Comparison of ENCODE assay signal across 16 mouse cellular contexts in genomic region chr2:135915928-135916327, GRCm38 (mm10).
DNase-seq lines count a peak whose midpoint lies in the region; ATAC-seq and TF ChIP-seq lines count a peak whose summit lies in the region.
"Had no signal": no experiment of that assay in that cellular context is flagged by ENCODE, and none has a peak within 500 bp of the region (broad histone marks: within the 10 kb centered on the region; RNA-seq: fewer than 3 reads in every experiment).

No protein-coding gene starts in this region.

- H3K27me3 ChIP-seq in lung, embryonic 14.5 days (ENCODE audit: insufficient read depth, low read length), result no peaks in the 10 kb centered on the region
- H3K27me3 ChIP-seq in heart, embryonic 16.5 days (ENCODE audit: control insufficient read depth, insufficient read depth, low read length), result no peaks in the 10 kb centered on the region
- H3K27me3 ChIP-seq: embryonic facial prominence, embryonic 15.5 days; forebrain, embryonic 12.5 days; liver, embryonic 12.5 days; neural tube, embryonic 13.5 days had no signal

- no peak overlapping the region for H3K4me2 ChIP-seq in lung, embryonic 14.5 days
- peak overlapping the region; percentile 4; the same call in 1 of the 2 replicates for H3K4me2 ChIP-seq in heart, embryonic 16.5 days (ENCODE audit: low read depth, low read length)
- H3K4me2 ChIP-seq: embryonic facial prominence, embryonic 15.5 days; forebrain, embryonic 12.5 days; liver, embryonic 12.5 days; neural tube, embryonic 13.5 days had no signal

- peaks cover 4% of the 10 kb centered on the region; the same call in 1 of the 2 replicates for H3K4me1 ChIP-seq in lung, embryonic 14.5 days (ENCODE audit: insufficient read depth)
- H3K4me1 ChIP-seq in heart, embryonic 16.5 days (ENCODE audit: control insufficient read depth, insufficient read depth, low read length), result peaks cover 35% of the 10 kb centered on the region
- H3K4me1 ChIP-seq: neural tube, embryonic 13.5 days had no signal

- H3K27ac ChIP-seq in lung, embryonic 14.5 days (ENCODE audit: low read depth), result no peak overlapping the region
- H3K27ac ChIP-seq in heart, embryonic 16.5 days (ENCODE audit: low read length), result peak overlapping the region; percentile 30; the same call in 1 of the 2 replicates
- H3K27ac ChIP-seq: embryonic facial prominence, embryonic 15.5 days; forebrain, embryonic 12.5 days; liver, embryonic 12.5 days; neural tube, embryonic 13.5 days had no signal

- H3K9ac ChIP-seq in lung, embryonic 14.5 days, result no peak overlapping the region
- H3K9ac ChIP-seq in heart, embryonic 16.5 days (ENCODE audit: low read length), result no peak overlapping the region
- H3K9ac ChIP-seq: embryonic facial prominence, embryonic 15.5 days; forebrain, embryonic 12.5 days; liver, embryonic 12.5 days; neural tube, embryonic 13.5 days had no signal

- H3K9me3 ChIP-seq in lung, embryonic 14.5 days (ENCODE audit: low read depth, low read length), result no peaks in the 10 kb centered on the region
- H3K9me3 ChIP-seq in heart, embryonic 16.5 days (replicated peaks; ENCODE audit: control insufficient read depth, low read length), result no peaks in the 10 kb centered on the region
- H3K9me3 ChIP-seq: embryonic facial prominence, embryonic 15.5 days; forebrain, embryonic 12.5 days; liver, embryonic 12.5 days; neural tube, embryonic 13.5 days had no signal

- H3K4me3 ChIP-seq in lung, embryonic 14.5 days (ENCODE audit: low read depth, low read length), result no peak overlapping the region
- no peak overlapping the region for H3K4me3 ChIP-seq in heart, embryonic 16.5 days (ENCODE audit: low read length)
- H3K4me3 ChIP-seq: embryonic facial prominence, embryonic 15.5 days; forebrain, embryonic 12.5 days; liver, embryonic 12.5 days; neural tube, embryonic 13.5 days had no signal

- 30% methylated on average over 10 of the region's 10 CpGs for WGBS in lung, embryonic 14.5 days
- 22% methylated on average over 10 of the region's 10 CpGs for WGBS in heart, embryonic 16.5 days

- intact Hi-C loops in heart, postnatal 14 days (cut with DNase I), result loop anchor here (5.0 kb wide), 1 partner anchor 254 kb away; no protein-coding TSS in a partner anchor

- 0 out of 2 replicates have a peak, but pooled peaks have one; percentile 26 for ATAC-seq in lung, embryonic 14.5 days (ENCODE audit: insufficient read depth)
- no peak; the same call in 1 of the 2 replicates for ATAC-seq in heart, embryonic 16.5 days (replicated peaks; ENCODE audit: extremely low read depth, insufficient read depth, low FRiP score)
- ATAC-seq: liver, embryonic 12.5 days had no signal

- DNase-seq in cerebellum, adult 8-10 months, result peak; percentile 34
- DNase-seq in cerebellum, postnatal 4 days (ENCODE audit: low spot score in 2 of 2), result no peak
- DNase-seq in heart, adult 9 months (ENCODE audit: low spot score in 2 of 2), result peak; percentile 30 to 49
- no peak for DNase-seq in heart, postnatal 14 days
- DNase-seq in lung, embryonic 14.5 days, result peak; percentile 29
- DNase-seq in lung, postnatal 4 days, result no peak
- no peak for DNase-seq in adrenal gland, adult 8-10 months
- DNase-seq: layer of hippocampus, adult 9-11 months; left cerebral cortex, postnatal 4 days; spleen, adult 18-20 months; thymus, postnatal 36 days had no signal

- H3K36me3 ChIP-seq in lung, embryonic 14.5 days (ENCODE audit: insufficient read depth), result no peaks in the 10 kb centered on the region
- no peaks in the 10 kb centered on the region for H3K36me3 ChIP-seq in heart, embryonic 16.5 days (ENCODE audit: control insufficient read depth, insufficient read depth)
- H3K36me3 ChIP-seq: embryonic facial prominence, embryonic 15.5 days; forebrain, embryonic 12.5 days; liver, embryonic 12.5 days; neural tube, embryonic 13.5 days had no signal

- no peak for TF ChIP-seq CTCF in lung, embryonic 14.5 days (IDR thresholded peaks at IDR 0.05; ENCODE audit: low read depth)

Comparison
In these comparisons a context has a peak if more than half of its experiments do, and no peak if none do; other contexts are left out.
1. DNase-seq: peak in cerebellum, adult 8-10 months (single experiment), heart, adult 9 months (2 of 2) and lung, embryonic 14.5 days (single experiment); none in cerebellum, postnatal 4 days (0 of 2), heart, postnatal 14 days (0 of 2), lung, postnatal 4 days (0 of 2) and adrenal gland, adult 8-10 months (single experiment).